Mouse (Mus musculus): ENCODE measurements at regions not wholly inside any gene's neighbourhood (a gene's known extent, or its start where the extent isn't known, plus 50 kb on each side); places are given as distances from the start of the nearest gene placed in this dataset.

DNA sequence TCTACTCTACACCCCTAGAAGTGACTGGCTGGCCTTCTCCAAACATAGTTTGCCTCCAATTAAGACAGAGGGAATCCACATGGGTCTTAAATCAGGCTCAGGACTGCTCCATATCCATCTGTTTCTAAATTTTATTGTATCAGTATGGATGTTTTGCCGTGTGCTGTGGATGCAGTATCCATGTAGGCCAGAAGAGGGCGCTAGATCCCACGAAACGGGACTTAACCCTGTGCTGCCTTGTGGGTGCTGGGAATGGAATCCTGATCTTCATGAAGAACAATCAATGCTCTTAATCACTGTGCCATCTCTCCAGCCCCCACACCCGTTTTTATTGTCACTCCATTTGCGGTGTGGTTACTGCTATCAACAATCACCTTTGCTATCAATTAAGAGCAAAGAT is 465.3 kb upstream of the Slc35b3 start:
- TF ChIP-seq CTCF (IDR thresholded peaks at IDR 0.05; ENCODE audit: borderline replicate concordance, extremely low read depth, insufficient read depth, insufficient read length) (peak; percentile 52), POLR2A (IDR thresholded peaks at IDR 0.05; ENCODE audit: borderline replicate concordance, extremely low read depth, insufficient read depth, insufficient read length, poor library complexity, severe bottlenecking) (no peak)
